Mouse (Mus musculus): ENCODE measurements around the gene Myo1e.

Gene Myo1e

GRCm38 (mm10) chr9:70223142-70223541 is 16.0 kb downstream of the Myo1e start:
- DNase-seq (ENCODE audit: low spot score), result no peak

GRCm38 (mm10) chr9:70224046-70224445 is 16.9 kb downstream of the Myo1e start:
- no peak for DNase-seq (ENCODE audit: low spot score)

- no peak for DNase-seq (ENCODE audit: low spot score)
Measured at GRCm38 (mm10) chr9:70226359-70226758, 19.2 kb downstream of the Myo1e start.

- DNase-seq (ENCODE audit: low spot score), result peak; percentile 78
Measured at GRCm38 (mm10) chr9:70229823-70230222, 22.7 kb downstream of the Myo1e start.

- no peak for DNase-seq (ENCODE audit: low spot score)
Measured at GRCm38 (mm10) chr9:70232044-70233010, 25.2 kb downstream of the Myo1e start.

GRCm38 (mm10) chr9:70237136-70237535 is 30.0 kb downstream of the Myo1e start:
- DNase-seq (ENCODE audit: low spot score), result no peak

- peak; percentile 65 for DNase-seq (ENCODE audit: low spot score)
Measured at GRCm38 (mm10) chr9:70237561-70237960, 30.4 kb downstream of the Myo1e start.

GRCm38 (mm10) chr9:70238391-70238790 is 31.2 kb downstream of the Myo1e start:
- DNase-seq (ENCODE audit: low spot score), result no peak

GRCm38 (mm10) chr9:70239229-70239628 is 32.1 kb downstream of the Myo1e start:
- no peak for DNase-seq (ENCODE audit: low spot score)

GRCm38 (mm10) chr9:70240703-70241410 is 33.7 kb downstream of the Myo1e start:
- no peak for DNase-seq (ENCODE audit: low spot score)

- DNase-seq (ENCODE audit: low spot score), result peak; percentile 76
Measured at GRCm38 (mm10) chr9:70241411-70241961, 34.3 kb downstream of the Myo1e start.

GRCm38 (mm10) chr9:70242112-70242862 is 35.1 kb downstream of the Myo1e start:
- no peak for DNase-seq (ENCODE audit: low spot score)

GRCm38 (mm10) chr9:70243241-70243640 is 36.1 kb downstream of the Myo1e start:
- no peak for DNase-seq (ENCODE audit: low spot score)

- no peak for DNase-seq (ENCODE audit: low spot score)
Measured at GRCm38 (mm10) chr9:70243708-70244107, 36.6 kb downstream of the Myo1e start.

GRCm38 (mm10) chr9:70244115-70244514 is 37.0 kb downstream of the Myo1e start:
- DNase-seq (ENCODE audit: low spot score), result no peak

GRCm38 (mm10) chr9:70245040-70245439 is 37.9 kb downstream of the Myo1e start:
- DNase-seq (ENCODE audit: low spot score), result no peak

- DNase-seq (ENCODE audit: low spot score), result no peak
Measured at GRCm38 (mm10) chr9:70246427-70246826, 39.3 kb downstream of the Myo1e start.

GRCm38 (mm10) chr9:70248046-70248445 is 40.9 kb downstream of the Myo1e start:
- no peak for DNase-seq (ENCODE audit: low spot score)

GRCm38 (mm10) chr9:70248826-70249225 is 41.7 kb downstream of the Myo1e start:
- DNase-seq (ENCODE audit: low spot score), result no peak

GRCm38 (mm10) chr9:70249881-70250681 is 42.9 kb downstream of the Myo1e start:
- peak; percentile 86 for DNase-seq (ENCODE audit: low spot score)

- DNase-seq (ENCODE audit: low spot score), result no peak
Measured at GRCm38 (mm10) chr9:70251441-70251985, 44.4 kb downstream of the Myo1e start.
